Mouse (Mus musculus): ENCODE results near the gene Mylip.

DNA sequence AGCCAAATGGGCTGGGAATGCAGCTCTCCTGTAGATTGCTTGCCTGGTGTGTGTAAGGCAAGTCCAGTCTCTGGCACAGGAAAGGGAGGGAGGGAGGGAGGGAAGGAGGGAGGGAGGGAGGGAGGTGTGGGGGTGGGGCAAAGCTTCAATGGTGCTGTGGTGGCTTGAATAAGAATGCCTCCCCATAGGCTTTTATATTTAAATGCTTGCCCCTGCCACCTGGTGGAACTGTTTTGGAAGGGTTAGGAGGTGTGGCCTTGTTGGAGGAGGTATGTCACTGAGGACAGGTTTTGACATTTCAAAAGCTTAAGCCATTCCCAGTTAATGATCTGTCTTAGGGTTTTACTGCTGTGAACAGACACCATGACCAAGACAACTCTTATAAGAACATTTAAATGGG is 47.6 kb upstream of the Mylip start:
- no peak for TF ChIP-seq EP300 (IDR thresholded peaks at IDR 0.05; ENCODE audit: low read length)
- no peak for TF ChIP-seq ETS1 (conservative IDR thresholded peaks at IDR 0.05; ENCODE audit: low read depth, low read length)
- no peak for TF ChIP-seq KAT2A (IDR thresholded peaks at IDR 0.05; ENCODE audit: insufficient replicate concordance, low read length)
- TF ChIP-seq POLR2A (IDR thresholded peaks at IDR 0.05; ENCODE audit: low read depth, low read length), result no peak
- TF ChIP-seq CTCF (conservative IDR thresholded peaks at IDR 0.05 in 1 of 2, IDR thresholded peaks at IDR 0.05 in 1 of 2; ENCODE audit: low read depth in 2 of 2, low read length in 2 of 2), result no peak
- TF ChIP-seq MAFK (IDR thresholded peaks at IDR 0.05; ENCODE audit: insufficient replicate concordance, low read length), result no peak
- no peak for TF ChIP-seq ELF1 (IDR thresholded peaks at IDR 0.05; ENCODE audit: low read depth, low read length)

All from CH12.LX (cell line).